Mouse (Mus musculus): Measurements from ENCODE around the gene Gng12. TPM values are rescaled to one million over a fixed set of nuclear protein-coding genes. Genes with fewer than 3 reads are reported as not detected.
A peak's percentile ranks its signal among the peaks of the same experiment; 100 is the strongest.

Gene Gng12
- polyA plus RNA-seq, 1 experiment: 73.9 TPM

DNA sequence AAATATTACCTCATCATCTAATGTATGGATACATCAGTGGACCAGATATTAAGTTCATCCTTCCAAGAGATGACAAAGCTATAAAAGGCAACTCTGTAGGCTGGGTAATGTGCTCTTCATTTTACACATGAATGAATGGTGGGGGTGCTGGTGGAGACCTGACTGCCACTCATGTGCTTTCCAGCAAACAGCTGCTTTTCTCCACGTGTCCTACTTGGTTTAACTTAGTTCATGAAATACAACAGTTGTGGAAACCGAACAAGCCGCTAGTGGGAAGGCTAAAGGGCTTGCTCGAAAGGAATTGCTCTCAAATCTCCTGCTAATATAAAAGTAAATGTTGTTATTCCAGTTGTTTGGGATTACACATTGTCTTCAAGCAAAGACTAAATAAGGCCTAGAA, 137.4 kb downstream of the Gng12 start:
- Histone ChIP-seq H3K4me1 (ENCODE audit: control insufficient read depth, insufficient read depth, insufficient read length, low read length) (peaks cover 3% of the 10 kb centered on the region; the same call in 1 of the 2 replicates), H3K4me3 (ENCODE audit: low read depth, low read length) (no peak overlapping the region), H3K27me3 (ENCODE audit: control insufficient read depth, insufficient read depth, low read length) (no peaks in the 10 kb centered on the region), H3K27ac (ENCODE audit: insufficient read depth, low read depth, low read length) (no peak overlapping the region), H3K36me3 (ENCODE audit: control insufficient read depth, insufficient read depth, low read length) (peaks cover 14% of the 10 kb centered on the region)
- 80% methylated on average over 4 of the region's 4 CpGs for WGBS
- TF ChIP-seq POLR2A (IDR thresholded peaks at IDR 0.05; ENCODE audit: low read depth, low read length) (no peak), CTCF (IDR thresholded peaks at IDR 0.05; ENCODE audit: extremely low read depth, insufficient read length, insufficient replicate concordance, low read depth, low read length) (no peak)

DNA sequence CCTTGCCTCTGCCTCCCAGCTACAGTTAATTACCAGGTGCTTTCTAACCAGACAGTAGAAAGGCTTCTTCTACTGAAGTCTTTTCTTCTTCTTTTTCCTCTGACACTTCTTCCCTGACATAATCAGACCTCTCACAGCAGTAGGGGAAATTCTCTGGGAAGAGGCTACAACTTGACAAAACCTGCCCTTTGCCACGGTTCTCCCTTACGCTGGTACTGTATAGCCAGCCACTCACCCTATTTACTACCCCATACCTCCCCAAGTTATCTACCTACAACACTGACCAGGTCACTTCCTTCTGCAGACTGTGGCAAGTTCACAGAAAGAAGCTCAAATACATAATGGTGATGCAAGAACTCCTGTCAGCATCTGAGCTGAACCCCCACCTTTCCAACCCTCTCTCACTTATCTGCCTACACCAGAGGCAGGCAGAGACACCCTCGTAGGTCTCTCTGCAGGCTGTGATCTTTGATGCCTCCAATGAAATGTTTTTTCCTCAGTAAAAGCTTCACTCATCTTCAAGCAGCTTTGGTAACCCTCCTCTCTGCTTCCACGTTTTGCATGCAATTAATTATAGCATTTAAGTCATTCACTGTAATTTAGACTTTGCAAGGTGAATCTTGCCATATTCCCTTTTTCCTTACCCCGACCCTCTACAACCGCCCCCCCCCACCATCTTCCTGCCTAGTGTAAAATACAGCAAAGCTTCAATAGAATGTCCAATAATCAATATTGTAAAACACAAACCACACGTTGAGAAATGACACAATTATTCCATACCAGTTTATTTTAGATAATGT, 138.3 kb downstream of the Gng12 start:
- TF ChIP-seq POLR2A (IDR thresholded peaks at IDR 0.05; ENCODE audit: low read depth, low read length) (no peak), CTCF (IDR thresholded peaks at IDR 0.05; ENCODE audit: extremely low read depth, insufficient read length, insufficient replicate concordance, low read depth, low read length) (no peak)
- Histone ChIP-seq H3K4me1 (ENCODE audit: control insufficient read depth, insufficient read depth, insufficient read length, low read length) (peaks cover 2% of the 10 kb centered on the region; the same call in 1 of the 2 replicates), H3K36me3 (ENCODE audit: control insufficient read depth, insufficient read depth, low read length) (peaks cover 14% of the 10 kb centered on the region), H3K27me3 (ENCODE audit: control insufficient read depth, insufficient read depth, low read length) (no peaks in the 10 kb centered on the region), H3K27ac (ENCODE audit: insufficient read depth, low read depth, low read length) (no peak overlapping the region), H3K4me3 (ENCODE audit: low read depth, low read length) (peak overlapping the region; percentile 17; the same call in 1 of the 2 replicates)
- 54% methylated on average over 7 of the region's 7 CpGs for WGBS

DNA sequence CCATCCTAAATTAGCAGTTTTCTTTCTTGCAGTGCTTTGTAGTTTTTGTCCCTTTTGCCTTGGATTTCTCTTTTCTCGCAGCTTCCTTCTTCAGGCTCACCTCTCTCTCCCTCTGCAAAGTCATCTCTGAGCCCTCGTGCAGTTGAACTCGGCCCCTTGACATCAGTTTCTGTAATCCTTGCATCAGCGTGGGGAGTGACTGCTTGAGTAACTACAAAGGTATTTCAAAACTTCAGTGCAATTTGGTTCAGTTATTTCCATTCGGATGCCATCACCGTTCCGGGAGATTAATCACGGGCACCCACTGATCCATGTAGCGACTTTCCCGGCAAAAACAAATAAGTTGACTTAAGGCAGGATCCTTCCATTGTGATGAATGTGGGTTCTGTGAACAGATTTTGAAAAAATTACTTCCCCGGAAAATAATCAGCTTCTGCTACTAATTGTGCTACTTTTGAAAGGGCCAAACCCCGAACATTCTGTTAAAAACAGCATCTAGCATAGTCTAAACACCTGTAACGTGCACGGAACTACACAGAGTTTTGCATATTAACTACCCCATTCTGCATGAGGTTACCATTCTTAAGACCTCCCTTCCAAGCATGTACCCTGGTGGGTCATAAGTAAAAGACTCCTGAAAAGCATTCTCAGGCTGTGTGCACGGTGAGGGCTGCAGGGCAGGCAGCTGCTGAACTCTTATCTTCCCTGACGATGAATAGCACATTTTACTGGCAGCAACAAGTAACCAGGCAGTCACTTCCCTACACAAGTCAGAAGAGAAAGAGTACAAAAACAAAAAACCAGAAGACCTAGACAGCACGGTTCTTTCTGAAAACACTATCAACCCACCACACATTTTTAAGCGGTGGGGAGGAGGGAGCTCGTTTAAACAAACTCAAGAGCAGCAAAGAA, 139.4 kb downstream of the Gng12 start:
- TF ChIP-seq CTCF (IDR thresholded peaks at IDR 0.05; ENCODE audit: extremely low read depth, insufficient read length, insufficient replicate concordance, low read depth, low read length) (no peak), POLR2A (IDR thresholded peaks at IDR 0.05; ENCODE audit: low read depth, low read length) (no peak)
- H3K27ac ChIP-seq (ENCODE audit: insufficient read depth, low read depth, low read length): peak overlapping the region; percentile 92
- H3K4me1 ChIP-seq (ENCODE audit: control insufficient read depth, insufficient read depth, insufficient read length, low read length): no peaks in the 10 kb centered on the region; the same call in 1 of the 2 replicates
- peaks cover 14% of the 10 kb centered on the region for H3K36me3 ChIP-seq (ENCODE audit: control insufficient read depth, insufficient read depth, low read length)
- peak overlapping the region; percentile 73 for H3K4me3 ChIP-seq (ENCODE audit: low read depth, low read length)
- no peaks in the 10 kb centered on the region for H3K27me3 ChIP-seq (ENCODE audit: control insufficient read depth, insufficient read depth, low read length)
- 12% methylated on average over 19 of the region's 19 CpGs for WGBS

DNA sequence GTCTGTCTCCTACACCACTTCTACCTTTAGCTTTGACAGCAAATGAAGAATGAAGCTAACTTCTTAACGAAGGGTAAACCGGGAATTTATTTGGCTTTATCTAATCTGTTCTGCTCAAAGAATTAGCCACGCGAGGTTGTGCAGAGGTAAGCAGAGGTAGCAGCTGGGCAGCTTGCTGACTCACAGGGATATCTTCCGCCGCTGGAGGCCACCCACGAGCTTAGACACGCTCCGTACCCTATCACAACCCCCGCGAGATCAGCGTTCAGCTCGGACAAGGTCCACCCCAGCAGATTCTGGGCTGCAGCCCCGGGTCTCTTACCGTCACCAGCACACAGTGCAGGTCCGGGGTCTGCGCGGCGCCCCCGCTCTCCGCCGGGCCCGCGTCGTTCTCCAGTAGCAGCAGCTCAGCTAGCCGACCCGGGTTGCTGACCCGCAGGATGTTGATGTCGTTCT, 140.2 kb downstream of the Gng12 start:
- under 1% methylated on average over 29 of the region's 29 CpGs for WGBS
- peaks cover 14% of the 10 kb centered on the region for H3K36me3 ChIP-seq (ENCODE audit: control insufficient read depth, insufficient read depth, low read length)
- no peaks in the 10 kb centered on the region for H3K27me3 ChIP-seq (ENCODE audit: control insufficient read depth, insufficient read depth, low read length)
- TF ChIP-seq CTCF (IDR thresholded peaks at IDR 0.05; ENCODE audit: extremely low read depth, insufficient read length, insufficient replicate concordance, low read depth, low read length) (peak; percentile 79), POLR2A (IDR thresholded peaks at IDR 0.05; ENCODE audit: low read depth, low read length) (peak; percentile 71)
- H3K4me3 ChIP-seq (ENCODE audit: low read depth, low read length): peak overlapping the region; percentile 73
- H3K4me1 ChIP-seq (ENCODE audit: control insufficient read depth, insufficient read depth, insufficient read length, low read length): no peaks in the 10 kb centered on the region; the same call in 1 of the 2 replicates
- H3K27ac ChIP-seq (ENCODE audit: insufficient read depth, low read depth, low read length): peak overlapping the region; percentile 92

DNA sequence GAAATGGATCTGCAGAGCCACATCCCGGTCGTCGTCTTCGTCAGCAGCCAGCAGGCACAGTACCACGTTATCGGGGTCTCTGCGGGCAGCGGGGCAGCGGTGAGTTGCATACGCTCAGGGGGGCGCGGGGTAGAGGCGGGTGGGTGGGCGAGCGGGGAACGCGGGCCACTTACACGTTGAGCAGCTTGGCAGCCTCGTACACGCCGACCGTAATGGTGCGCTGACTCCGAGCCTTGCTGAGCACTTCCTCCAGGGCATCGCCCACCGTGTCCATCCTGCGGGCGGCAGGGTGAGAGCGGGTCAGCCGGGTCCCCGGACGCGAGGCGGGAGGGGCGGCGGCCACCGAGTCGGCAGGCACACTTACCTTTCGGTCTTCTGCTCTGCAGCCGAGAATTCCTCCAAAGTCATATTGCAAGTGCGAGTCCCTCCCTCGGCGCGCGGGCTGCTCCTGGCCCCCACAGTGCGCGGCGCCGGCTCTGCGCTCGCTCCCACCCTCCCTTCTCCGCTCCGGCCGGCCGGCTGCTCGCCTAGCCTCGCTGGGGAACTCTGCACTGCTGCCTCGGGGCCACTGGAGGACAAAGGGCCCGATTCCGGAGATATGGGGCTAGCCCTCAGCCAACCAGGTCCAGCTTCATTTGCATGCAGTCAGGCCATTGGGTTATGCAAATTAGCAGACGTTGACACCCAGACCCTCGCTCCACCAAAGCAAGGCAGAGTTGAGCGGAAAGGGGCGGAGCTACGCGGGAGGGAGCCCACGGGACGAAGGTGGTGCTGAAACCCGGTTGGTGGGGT, 140.8 kb downstream of the Gng12 start, which contains the start of gene Gadd45a:
Gene Gadd45a, minus strand, starts transcription at position 621 of the 792 bp plus-strand sequence.
- under 1% methylated on average over 69 of the region's 69 CpGs for WGBS
- H3K36me3 ChIP-seq (ENCODE audit: control insufficient read depth, insufficient read depth, low read length): peaks cover 14% of the 10 kb centered on the region
- H3K27me3 ChIP-seq (ENCODE audit: control insufficient read depth, insufficient read depth, low read length): no peaks in the 10 kb centered on the region
- peak within 1 kb of the TSS; percentile 92 for H3K27ac ChIP-seq (ENCODE audit: insufficient read depth, low read depth, low read length)
- TF ChIP-seq CTCF (IDR thresholded peaks at IDR 0.05; ENCODE audit: extremely low read depth, insufficient read length, insufficient replicate concordance, low read depth, low read length) (no peak), POLR2A (IDR thresholded peaks at IDR 0.05; ENCODE audit: low read depth, low read length) (peak; percentile 100)
- no peaks in the 10 kb centered on the region; the same call in 1 of the 2 replicates for H3K4me1 ChIP-seq (ENCODE audit: control insufficient read depth, insufficient read depth, insufficient read length, low read length)
- peak within 1 kb of the TSS; percentile 73 for H3K4me3 ChIP-seq (ENCODE audit: low read depth, low read length)

DNA sequence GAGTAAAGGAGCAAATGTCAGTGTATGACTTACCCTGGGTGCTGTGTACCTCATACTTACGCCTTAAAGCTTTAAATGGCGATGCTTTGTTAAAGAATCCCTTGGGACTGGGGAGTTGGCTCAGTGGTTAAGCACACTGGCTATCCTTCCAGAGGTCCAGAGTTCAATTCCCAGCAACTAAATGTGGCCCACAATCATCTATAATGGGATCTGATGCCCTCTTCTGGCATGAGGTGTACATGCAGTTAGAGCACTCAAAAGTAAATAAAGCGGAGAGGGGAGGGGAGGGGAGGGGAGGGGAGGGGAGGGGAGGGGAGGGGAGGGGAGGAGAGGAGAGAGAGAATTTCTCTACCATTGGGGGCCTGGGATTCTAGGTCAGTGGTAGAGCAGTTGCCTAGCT, 142.8 kb downstream of the Gng12 start:
- TF ChIP-seq POLR2A (IDR thresholded peaks at IDR 0.05; ENCODE audit: low read depth, low read length) (no peak), CTCF (IDR thresholded peaks at IDR 0.05; ENCODE audit: extremely low read depth, insufficient read length, insufficient replicate concordance, low read depth, low read length) (no peak)
- 87% methylated on average over 3 of the region's 3 CpGs for WGBS
- no peaks in the 10 kb centered on the region; the same call in 1 of the 2 replicates for H3K4me1 ChIP-seq (ENCODE audit: control insufficient read depth, insufficient read depth, insufficient read length, low read length)
- no peak overlapping the region for H3K27ac ChIP-seq (ENCODE audit: insufficient read depth, low read depth, low read length)
- no peaks in the 10 kb centered on the region for H3K27me3 ChIP-seq (ENCODE audit: control insufficient read depth, insufficient read depth, low read length)
- no peak overlapping the region for H3K4me3 ChIP-seq (ENCODE audit: low read depth, low read length)
- H3K36me3 ChIP-seq (ENCODE audit: control insufficient read depth, insufficient read depth, low read length): peaks cover 14% of the 10 kb centered on the region
